Mouse (Mus musculus) C2C12 (cell line): ENCODE data around the gene Cacnb4. TPM values are rescaled to one million over a fixed set of nuclear protein-coding genes. Genes with fewer than 3 reads are reported as not detected.

Experiments
- H3K27me3 ChIP-seq: one replicate; pipeline ENCODE4 v1.6.1; 2011; ENCODE audit not compliant: control insufficient read depth, insufficient read depth, insufficient read length
- H3K36me3 ChIP-seq: one replicate; pipeline ENCODE4 v1.6.1; 2011; ENCODE audit not compliant: control insufficient read depth, insufficient read depth
- H3K4me3 ChIP-seq: one replicate; pipeline ENCODE4 v1.5.1; 2011; ENCODE audit warnings: mild to moderate bottlenecking, control low read depth; ENCODE audit not compliant: poor library complexity, insufficient read depth, severe bottlenecking
- H3K79me2 ChIP-seq: one replicate; pipeline ENCODE4 v1.6.1; 2011; ENCODE audit not compliant: control insufficient read depth, insufficient read depth
- H3K79me3 ChIP-seq: one replicate; pipeline ENCODE4 v1.6.1; 2011; ENCODE audit warnings: low read depth, control low read depth
- H3ac ChIP-seq: one replicate; pipeline ENCODE3; 2011; ENCODE audit warnings: low read depth; ENCODE audit not compliant: control insufficient read depth, insufficient read length
- CEBPB ChIP-seq: IDR thresholded peaks from one replicate; pipeline ENCODE4 v1.6.1; 2011; ENCODE audit warnings: low read depth, mild to moderate bottlenecking, control low read depth, moderate library complexity
- CTCF ChIP-seq: IDR thresholded peaks from one replicate; pipeline ENCODE4 v1.5.1; 2011; ENCODE audit not compliant: control insufficient read depth, insufficient read depth, insufficient read length
- FOSL1 ChIP-seq: IDR thresholded peaks from one replicate; pipeline ENCODE4 v1.8.0; 2011; ENCODE audit warnings: mild to moderate bottlenecking, low read length; ENCODE audit not compliant: poor library complexity, insufficient read depth, severe bottlenecking
- MAX ChIP-seq: IDR thresholded peaks from one replicate; pipeline ENCODE4 v1.6.1; 2011; ENCODE audit warnings: mild to moderate bottlenecking, control low read depth
- MYOD1 ChIP-seq: IDR thresholded peaks from one replicate; pipeline ENCODE4 v1.6.1; 2011; ENCODE audit warnings: low read depth; ENCODE audit not compliant: control insufficient read depth, insufficient read length
- MYOG ChIP-seq: IDR thresholded peaks from one replicate; pipeline ENCODE4 v1.6.1; 2011; ENCODE audit not compliant: control insufficient read depth, insufficient read length; ENCODE audit errors: extremely low read depth
- USF1 ChIP-seq: IDR thresholded peaks from one replicate; pipeline ENCODE4 v1.6.1; 2011; ENCODE audit warnings: low read depth, mild to moderate bottlenecking, control low read depth, moderate library complexity
- polyA plus RNA-seq: library from polyadenylated mRNA; unstranded; fragments of >200 nt; fragmentation: generic; extraction: Trizol; gene quantifications from one replicate; pipeline ENCODE4 v1.2.1, GENCODE M21; 2012; ENCODE audit warnings: missing spikeins

The Cacnb4 gene
- polyA plus RNA-seq, 1 experiment = 0.01 TPM

DNA sequence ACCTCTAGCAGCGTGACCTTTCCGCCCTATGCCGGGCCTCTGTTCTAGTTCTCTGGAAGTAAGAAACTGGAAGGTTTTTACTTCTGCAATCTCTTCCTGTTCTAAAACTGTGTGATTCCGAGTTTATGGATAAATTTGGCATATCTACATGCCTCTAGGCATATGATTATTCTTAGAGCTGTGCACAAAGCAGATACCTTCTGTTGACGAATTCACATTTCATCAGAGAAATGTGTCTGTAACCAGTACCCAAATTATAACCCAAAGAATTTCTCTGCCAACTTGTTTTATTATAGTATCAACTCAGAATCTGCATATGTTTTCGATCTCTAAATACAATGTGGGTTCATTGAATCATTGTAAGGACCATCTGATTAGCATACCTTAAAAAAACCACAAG is 8.2 kb downstream of the Cacnb4 start:
- no peaks in the 10 kb centered on the region for H3K79me2 ChIP-seq
- no peak overlapping the region for H3ac ChIP-seq
- peaks cover 3% of the 10 kb centered on the region for H3K27me3 ChIP-seq
- H3K4me3 ChIP-seq = no peak overlapping the region
- TF ChIP-seq CTCF (no peak), MAX (no peak), USF1 (no peak), MYOD1 (no peak), FOSL1 (no peak), CEBPB (no peak), MYOG (no peak)
- no peaks in the 10 kb centered on the region for H3K36me3 ChIP-seq
- H3K79me3 ChIP-seq = no peaks in the 10 kb centered on the region

GRCm38 (mm10) chr2:52656722-52657121 is 19.9 kb downstream of the Cacnb4 start:
- TF ChIP-seq CTCF = no peak
- TF ChIP-seq FOSL1 = no peak
- no peak for TF ChIP-seq MYOG
- no peak for TF ChIP-seq USF1
- no peak for TF ChIP-seq MYOD1
- TF ChIP-seq MAX = no peak
- no peak for TF ChIP-seq CEBPB
- Histone ChIP-seq H3ac (no peak overlapping the region), H3K36me3 (no peaks in the 10 kb centered on the region), H3K4me3 (no peak overlapping the region), H3K79me3 (no peaks in the 10 kb centered on the region), H3K27me3 (peaks cover 32% of the 10 kb centered on the region), H3K79me2 (no peaks in the 10 kb centered on the region)

DNA sequence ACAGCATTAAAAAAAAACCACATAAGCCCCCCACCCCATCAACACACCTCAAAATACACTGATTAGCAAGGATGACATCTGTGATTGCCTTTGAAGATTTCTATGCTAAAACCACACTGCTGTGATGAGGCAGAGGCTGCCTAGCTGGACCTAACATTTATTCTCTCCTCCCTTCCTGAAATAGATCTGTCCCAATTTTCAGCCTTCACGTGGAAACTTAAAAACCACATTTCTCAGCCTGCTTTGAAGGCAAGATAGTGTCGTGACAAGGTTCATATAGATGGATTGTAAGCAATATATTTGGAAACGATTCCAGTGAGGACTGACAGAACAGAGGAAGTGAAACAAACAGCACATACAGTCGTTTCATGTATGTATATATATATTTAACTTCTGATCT is 22.1 kb downstream of the Cacnb4 start:
- Histone ChIP-seq H3K79me3 (no peaks in the 10 kb centered on the region), H3K4me3 (no peak overlapping the region), H3K36me3 (no peaks in the 10 kb centered on the region), H3K27me3 (peaks cover 31% of the 10 kb centered on the region), H3ac (no peak overlapping the region), H3K79me2 (no peaks in the 10 kb centered on the region)
- TF ChIP-seq MYOD1 (no peak), MAX (no peak), CTCF (no peak), MYOG (no peak), USF1 (no peak), FOSL1 (no peak), CEBPB (no peak)

DNA sequence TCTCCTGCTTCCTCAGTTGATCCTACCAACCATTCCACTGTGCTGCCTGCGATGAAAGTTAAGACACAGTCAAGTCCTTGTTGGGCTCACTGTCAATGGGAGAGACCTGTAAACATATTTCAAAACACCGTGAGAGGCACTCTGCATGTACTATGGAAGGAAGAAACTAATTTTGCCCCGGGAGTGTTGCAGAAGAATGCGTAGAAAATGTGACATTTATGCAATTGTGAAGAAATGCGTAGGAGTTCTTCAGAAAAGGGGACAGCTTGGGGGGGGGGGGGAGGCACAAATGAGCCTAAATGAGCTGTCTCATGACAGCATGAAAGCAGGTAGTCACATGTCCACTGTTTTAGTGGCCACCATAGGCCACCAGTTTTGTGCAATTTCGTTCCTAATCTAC is 25.1 kb downstream of the Cacnb4 start:
- H3K27me3 ChIP-seq = peaks cover 23% of the 10 kb centered on the region
- TF ChIP-seq MYOD1 (no peak), USF1 (no peak), MYOG (no peak), CTCF (no peak), FOSL1 (no peak), MAX (no peak), CEBPB (no peak)
- H3K79me3 ChIP-seq = no peaks in the 10 kb centered on the region
- H3ac ChIP-seq = no peak overlapping the region
- no peak overlapping the region for H3K4me3 ChIP-seq
- H3K79me2 ChIP-seq = no peaks in the 10 kb centered on the region
- no peaks in the 10 kb centered on the region for H3K36me3 ChIP-seq

- Histone ChIP-seq H3K36me3 (no peaks in the 10 kb centered on the region), H3K27me3 (peaks cover 22% of the 10 kb centered on the region), H3ac (no peak overlapping the region), H3K79me3 (no peaks in the 10 kb centered on the region), H3K4me3 (no peak overlapping the region), H3K79me2 (no peaks in the 10 kb centered on the region)
- no peak for TF ChIP-seq MYOD1
- TF ChIP-seq MYOG = no peak
- no peak for TF ChIP-seq USF1
- TF ChIP-seq MAX = no peak
- no peak for TF ChIP-seq CEBPB
- TF ChIP-seq FOSL1 = no peak
- no peak for TF ChIP-seq CTCF
These were observed 29.2 kb downstream of the Cacnb4 start for GRCm38 (mm10) chr2:52647255-52647998.

- Histone ChIP-seq H3K79me2 (no peaks in the 10 kb centered on the region), H3K4me3 (no peak overlapping the region), H3K36me3 (no peaks in the 10 kb centered on the region), H3K79me3 (no peaks in the 10 kb centered on the region), H3K27me3 (peaks cover 7% of the 10 kb centered on the region), H3ac (no peak overlapping the region)
- no peak for TF ChIP-seq FOSL1
- no peak for TF ChIP-seq MAX
- TF ChIP-seq CTCF = no peak
- TF ChIP-seq MYOD1 = no peak
- no peak for TF ChIP-seq USF1
- TF ChIP-seq CEBPB = no peak
- no peak for TF ChIP-seq MYOG
These were observed 33.0 kb downstream of the Cacnb4 start for GRCm38 (mm10) chr2:52643657-52644056.
